17 mouse cellular contexts compared by ENCODE assay signal in the genomic region with DNA sequence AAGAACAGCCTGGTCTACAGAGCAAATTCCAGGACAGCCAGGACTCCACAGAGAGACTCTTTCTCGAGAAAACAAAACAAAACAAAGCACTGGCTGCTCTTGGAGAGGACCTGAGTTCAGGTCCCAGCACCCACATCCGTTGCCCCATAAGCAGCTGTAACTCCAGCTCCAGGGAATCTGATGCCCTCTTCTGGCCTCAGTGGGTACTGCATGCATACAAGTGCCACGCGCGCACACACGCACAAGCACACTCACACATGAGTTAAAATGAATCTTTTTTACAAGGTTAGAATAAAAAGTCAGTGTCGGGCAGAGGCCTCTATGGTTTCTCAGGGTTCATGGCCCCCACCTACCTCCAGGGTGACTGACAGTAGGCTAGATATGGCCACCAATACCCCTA. TPM values are rescaled to one million over a fixed set of nuclear protein-coding genes. Genes with fewer than 3 reads are reported as not detected.
A peak's percentile ranks its signal among the peaks of the same experiment; 100 is the strongest.
DNase-seq lines count a peak whose midpoint lies in the region; ATAC-seq and TF ChIP-seq lines count a peak whose summit lies in the region.
"Had no signal": no experiment of that assay in that cellular context is flagged by ENCODE, and none has a peak within 500 bp of the region (broad histone marks: within the 10 kb centered on the region; RNA-seq: fewer than 3 reads in every experiment).

No protein-coding gene starts in this region.

- no peaks in the 10 kb centered on the region for H3K27me3 ChIP-seq in hindbrain, postnatal 0 days (ENCODE audit: insufficient read depth, low read length)
- H3K27me3 ChIP-seq in hindbrain, embryonic 13.5 days: peaks cover 6% of the 10 kb centered on the region; the same call in 1 of the 2 replicates
- H3K27me3 ChIP-seq in testis, adult 2 months (ENCODE audit: control insufficient read depth, insufficient read depth, low read length): no peaks in the 10 kb centered on the region
- H3K27me3 ChIP-seq in small intestine, adult 2 months (ENCODE audit: control insufficient read depth, insufficient read depth, low read length): no peaks in the 10 kb centered on the region
- H3K27me3 ChIP-seq: embryonic facial prominence, embryonic 13.5 days; forebrain, embryonic 15.5 days had no signal

- H3K4me2 ChIP-seq in hindbrain, postnatal 0 days (ENCODE audit: low read depth, low read length): no peak overlapping the region
- H3K4me2 ChIP-seq in hindbrain, embryonic 13.5 days: no peak overlapping the region
- H3K4me2 ChIP-seq: embryonic facial prominence, embryonic 13.5 days; forebrain, embryonic 15.5 days had no signal

- H3K27ac ChIP-seq in hindbrain, postnatal 0 days: no peak overlapping the region
- H3K27ac ChIP-seq in hindbrain, embryonic 13.5 days: no peak overlapping the region
- H3K27ac ChIP-seq in testis, adult 2 months (ENCODE audit: control insufficient read depth, insufficient read depth, low read depth, low read length): no peak overlapping the region
- H3K27ac ChIP-seq in bone marrow, adult 2 months (ENCODE audit: control insufficient read depth, insufficient read depth, low read depth, low read length, poor library complexity): no peak overlapping the region
- no peak overlapping the region for H3K27ac ChIP-seq in small intestine, adult 2 months (ENCODE audit: insufficient read depth, low read depth, low read length)
- H3K27ac ChIP-seq: embryonic facial prominence, embryonic 13.5 days; forebrain, embryonic 15.5 days had no signal

- H3K36me3 ChIP-seq in hindbrain, postnatal 0 days (ENCODE audit: insufficient read depth, low read length): no peaks in the 10 kb centered on the region
- H3K36me3 ChIP-seq in hindbrain, embryonic 13.5 days: peaks cover 6% of the 10 kb centered on the region; the same call in 1 of the 2 replicates
- peaks cover 4% of the 10 kb centered on the region for H3K36me3 ChIP-seq in testis, adult 2 months (ENCODE audit: control insufficient read depth, insufficient read depth, low read length)
- no peaks in the 10 kb centered on the region for H3K36me3 ChIP-seq in small intestine, adult 2 months (ENCODE audit: control insufficient read depth, insufficient read depth, low read length)
- H3K36me3 ChIP-seq: embryonic facial prominence, embryonic 13.5 days; forebrain, embryonic 15.5 days had no signal

- H3K9me3 ChIP-seq in hindbrain, postnatal 0 days (ENCODE audit: low read length): no peaks in the 10 kb centered on the region
- H3K9me3 ChIP-seq in hindbrain, embryonic 13.5 days: no peaks in the 10 kb centered on the region
- H3K9me3 ChIP-seq: embryonic facial prominence, embryonic 13.5 days; forebrain, embryonic 15.5 days had no signal

- H3K9ac ChIP-seq in hindbrain, postnatal 0 days (replicated peaks; ENCODE audit: low read length): no peak overlapping the region
- no peak overlapping the region for H3K9ac ChIP-seq in hindbrain, embryonic 13.5 days
- H3K9ac ChIP-seq: embryonic facial prominence, embryonic 13.5 days; forebrain, embryonic 15.5 days had no signal

- TF ChIP-seq CTCF in hindbrain, postnatal 0 days (IDR thresholded peaks at IDR 0.05; ENCODE audit: low read depth): peak; percentile 43
- TF ChIP-seq CTCF in testis, adult 2 months (IDR thresholded peaks at IDR 0.05; ENCODE audit: control insufficient read depth, insufficient read depth, insufficient replicate concordance, low read depth, low read length): peak; percentile 78; the same call in 1 of the 2 replicates
- TF ChIP-seq CTCF in bone marrow, adult 2 months (IDR thresholded peaks at IDR 0.05; ENCODE audit: control insufficient read depth, insufficient read depth, low read length): peak; percentile 56
- peak; percentile 25; the same call in 1 of the 2 replicates for TF ChIP-seq CTCF in small intestine, adult 2 months (IDR thresholded peaks at IDR 0.05; ENCODE audit: extremely low read depth, insufficient read length, insufficient replicate concordance, low read depth, low read length)

- 0 out of 2 replicates have a peak, but pooled peaks cover 5% of the 10 kb centered on the region for H3K4me1 ChIP-seq in hindbrain, postnatal 0 days (ENCODE audit: insufficient read depth, low read length)
- H3K4me1 ChIP-seq in hindbrain, embryonic 13.5 days (replicated peaks): peaks cover 10% of the 10 kb centered on the region
- peaks cover 3% of the 10 kb centered on the region for H3K4me1 ChIP-seq in testis, adult 2 months (ENCODE audit: control insufficient read depth, insufficient read depth, low read length)
- H3K4me1 ChIP-seq in bone marrow, adult 2 months (ENCODE audit: control insufficient read depth, insufficient read depth, low read length): no peaks in the 10 kb centered on the region
- no peaks in the 10 kb centered on the region for H3K4me1 ChIP-seq in small intestine, adult 2 months (ENCODE audit: control insufficient read depth, insufficient read depth, insufficient read length, low read length)
- H3K4me1 ChIP-seq: embryonic facial prominence, embryonic 13.5 days; forebrain, embryonic 15.5 days had no signal

- no peak for DNase-seq in hindbrain, postnatal 0 days (ENCODE audit: low spot score)
- no peak for DNase-seq in testis, postnatal 10 days (ENCODE audit: low spot score)
- DNase-seq in spleen, postnatal 14 days (ENCODE audit: low spot score in 2 of 2): no peak
- DNase-seq in layer of hippocampus, postnatal 10 days (ENCODE audit: low spot score in 2 of 2): no peak
- DNase-seq: cerebellum, postnatal 25 days had no signal

- ATAC-seq in hindbrain, postnatal 0 days: no peak
- ATAC-seq in hindbrain, embryonic 13.5 days (ENCODE audit: low FRiP score): no peak
- ATAC-seq: activated CD4-positive, CD25-positive, alpha-beta regulatory T cell, adult 4 months; forebrain, embryonic 15.5 days had no signal

- TF ChIP-seq POLR2A in testis, adult 2 months (IDR thresholded peaks at IDR 0.05; ENCODE audit: control insufficient read depth, low read depth, low read length): no peak
- TF ChIP-seq POLR2A in bone marrow, adult 2 months (IDR thresholded peaks at IDR 0.05; ENCODE audit: borderline replicate concordance, control insufficient read depth, low read depth, low read length): no peak
- TF ChIP-seq POLR2A in small intestine, adult 2 months (IDR thresholded peaks at IDR 0.05; ENCODE audit: low read depth, low read length): no peak

- no peak overlapping the region for H3K4me3 ChIP-seq in hindbrain, postnatal 0 days (ENCODE audit: low read length)
- no peak overlapping the region for H3K4me3 ChIP-seq in hindbrain, embryonic 13.5 days
- H3K4me3 ChIP-seq in testis, adult 2 months (ENCODE audit: control insufficient read depth, low read depth, low read length): no peak overlapping the region
- H3K4me3 ChIP-seq in bone marrow, adult 2 months (replicated peaks; ENCODE audit: control insufficient read depth, low read depth, low read length): no peak overlapping the region
- H3K4me3 ChIP-seq in small intestine, adult 2 months (ENCODE audit: low read depth, low read length): no peak overlapping the region
- H3K4me3 ChIP-seq: embryonic facial prominence, embryonic 13.5 days; forebrain, embryonic 15.5 days had no signal

- WGBS in hindbrain, postnatal 0 days: 92% methylated on average over 7 of the region's 7 CpGs
- WGBS in hindbrain, embryonic 13.5 days: 95% methylated on average over 7 of the region's 7 CpGs
- 91% methylated on average over 7 of the region's 7 CpGs for WGBS in bone marrow, adult 2 months
- 94% methylated on average over 7 of the region's 7 CpGs for WGBS in small intestine, adult 2 months

RNA-seq across cellular contexts. Expression of a gene that starts 15.6 kb away (rescaled TPM):
- 0.61 and 1.1 TPM in 2 replicates for total RNA-seq in hindbrain, postnatal 0 days (2014; rRNA removed)
- 0.96 and 1.2 TPM in 2 replicates for polyA plus RNA-seq in hindbrain, postnatal 0 days (2015; fragmentation: Nextera tagmentation; extraction: Ambion mirVana)
- polyA plus RNA-seq in hindbrain, embryonic 13.5 days (2015; fragmentation: Nextera tagmentation; extraction: Ambion mirVana): 1.2 and 1.3 TPM in 2 replicates
- 1,123 and 1,230 TPM in 2 replicates for polyA plus RNA-seq in testis, adult 2 months (2012; rRNA removed)
- not detected in 2 replicates for polyA plus RNA-seq in bone marrow, adult 2 months (2011; ENCODE audit: insufficient read depth, insufficient read length, low replicate concordance, missing spikeins)
- not detected in 2 replicates for polyA plus RNA-seq in small intestine, adult 2 months (2012; rRNA removed)
- under 1 TPM; 0.21 to 0.38 TPM for total RNA-seq in layer of hippocampus, postnatal 10 days (2021)
- polyA plus RNA-seq: activated CD4-positive, CD25-positive, alpha-beta regulatory T cell, adult 4 months; heart, postnatal 0 days; thymus, postnatal 0 days had no signal

RNA-seq across cellular contexts. Expression of a gene that starts 28.7 kb away (rescaled TPM):
- 2.5 and 5.0 TPM in 2 replicates for total RNA-seq in hindbrain, postnatal 0 days (2014; rRNA removed)
- 0.57 and 0.74 TPM in 2 replicates for polyA plus RNA-seq in hindbrain, postnatal 0 days (2015; fragmentation: Nextera tagmentation; extraction: Ambion mirVana)
- 2.1 and 2.5 TPM in 2 replicates for polyA plus RNA-seq in hindbrain, embryonic 13.5 days (2015; fragmentation: Nextera tagmentation; extraction: Ambion mirVana)
- 0.43 and 0.52 TPM in 2 replicates for polyA plus RNA-seq in testis, adult 2 months (2012; rRNA removed)
- polyA plus RNA-seq in bone marrow, adult 2 months (2011; ENCODE audit: insufficient read depth, insufficient read length, low replicate concordance, missing spikeins): not detected in 2 replicates
- 0.29 and 2.8 TPM in 2 replicates for polyA plus RNA-seq in small intestine, adult 2 months (2012; rRNA removed)
- under 1 TPM; 0.07 TPM for total RNA-seq in layer of hippocampus, postnatal 10 days (2021)
- total RNA-seq: monocyte, adult 5-6 weeks had no signal
- polyA plus RNA-seq: activated CD4-positive, CD25-positive, alpha-beta regulatory T cell, adult 4 months; embryonic facial prominence, embryonic 13.5 days; gonadal fat pad, adult 2 months; heart, postnatal 0 days; limb, embryonic 11.5 days; thymus, postnatal 0 days had no signal

RNA-seq across cellular contexts. Expression of a gene that starts 38.1 kb away (rescaled TPM):
- 47.2 and 51.0 TPM in 2 replicates for total RNA-seq in hindbrain, postnatal 0 days (2014; rRNA removed)
- 25.1 and 27.6 TPM in 2 replicates for polyA plus RNA-seq in hindbrain, postnatal 0 days (2015; fragmentation: Nextera tagmentation; extraction: Ambion mirVana)
- polyA plus RNA-seq in hindbrain, embryonic 13.5 days (2015; fragmentation: Nextera tagmentation; extraction: Ambion mirVana): 28.8 and 31.3 TPM in 2 replicates
- polyA plus RNA-seq in testis, adult 2 months (2012; rRNA removed): 201 and 214 TPM in 2 replicates
- polyA plus RNA-seq in bone marrow, adult 2 months (2011; ENCODE audit: insufficient read depth, insufficient read length, low replicate concordance, missing spikeins): 46.3 and 55.3 TPM in 2 replicates
- 33.1 and 63.7 TPM in 2 replicates for polyA plus RNA-seq in small intestine, adult 2 months (2012; rRNA removed)
- 10 to 100 TPM; 49.5 to 53.9 TPM for total RNA-seq in layer of hippocampus, postnatal 10 days (2021)

RNA-seq across cellular contexts. Expression of a gene that starts 53.8 kb away (rescaled TPM):
- total RNA-seq in hindbrain, postnatal 0 days (2014; rRNA removed): 16.6 and 17.0 TPM in 2 replicates
- 8.2 and 8.6 TPM in 2 replicates for polyA plus RNA-seq in hindbrain, postnatal 0 days (2015; fragmentation: Nextera tagmentation; extraction: Ambion mirVana)
- polyA plus RNA-seq in hindbrain, embryonic 13.5 days (2015; fragmentation: Nextera tagmentation; extraction: Ambion mirVana): 4.6 and 4.9 TPM in 2 replicates
- polyA plus RNA-seq in testis, adult 2 months (2012; rRNA removed): 7.5 and 7.7 TPM in 2 replicates
- polyA plus RNA-seq in bone marrow, adult 2 months (2011; ENCODE audit: insufficient read depth, insufficient read length, low replicate concordance, missing spikeins): 13.4 and 18.6 TPM in 2 replicates
- polyA plus RNA-seq in small intestine, adult 2 months (2012; rRNA removed): 18.4 and 33.2 TPM in 2 replicates
- 10 to 100 TPM; 41.8 to 43.6 TPM for total RNA-seq in layer of hippocampus, postnatal 10 days (2021)

Comparison
In these comparisons a context has a peak if more than half of its experiments do, and no peak if none do; other contexts are left out.
1. CTCF ChIP-seq: peak in every context shown above with its lines; median percentile 78 in testis, adult 2 months; 56 in bone marrow, adult 2 months; 43 in hindbrain, postnatal 0 days; 25 in small intestine, adult 2 months.
2. RNA of a gene that starts 15.6 kb away (polyA plus RNA-seq): 1,123 to 1,230 TPM in testis, adult 2 months; 1.2 to 1.3 TPM in hindbrain, embryonic 13.5 days, 0.96 to 1.2 TPM in hindbrain, postnatal 0 days, not detected in bone marrow, adult 2 months and not detected in small intestine, adult 2 months; every median in the first group is over 100 times any median in the second.